Mouse (Mus musculus): ENCODE measurements around the gene Fgl2. TPM values are rescaled to one million over a fixed set of nuclear protein-coding genes. Genes with fewer than 3 reads are reported as not detected.

Gene Fgl2
- polyA plus RNA-seq, 1 experiment from 2014 or later, result not detected

GRCm38 (mm10) chr5:21363343-21363742, 9.1 kb upstream of the Fgl2 start:
- TF ChIP-seq CTCF (IDR thresholded peaks at IDR 0.05), result no peak
- POLR2A ChIA-PET, result no interaction called here
- in situ Hi-C loops (cut with MboI; ENCODE audit: low pct_unique_long_range_greater_than_20kb), result no loop called here
- peaks cover 53% of the 10 kb centered on the region for H3K27me3 ChIP-seq
- DNase-seq (ENCODE audit: low read depth, low spot score), result no peak
- ATAC-seq, result no peak
- CTCF ChIA-PET, result interaction anchor here (3.2 kb wide), 1 partner anchor 11 kb away, joined by 8 read pairs; no protein-coding TSS in a partner anchor

- peaks cover 44% of the 10 kb centered on the region for H3K27me3 ChIP-seq
- DNase-seq (ENCODE audit: low read depth, low spot score) (no peak), ATAC-seq (no peak)
- POLR2A ChIA-PET, result no interaction called here
- CTCF ChIA-PET, result interaction anchor here (1.3 kb wide), 1 partner anchor 12 kb away, joined by 3 read pairs; no protein-coding TSS in a partner anchor
- no peak for TF ChIP-seq CTCF (IDR thresholded peaks at IDR 0.05)
- in situ Hi-C loops (cut with MboI; ENCODE audit: low pct_unique_long_range_greater_than_20kb), result no loop called here
Measured at GRCm38 (mm10) chr5:21366338-21367053, 5.9 kb upstream of the Fgl2 start.

- ChIA-PET POLR2A (no interaction called here), CTCF (no interaction called here)
- no peak for ATAC-seq
- TF ChIP-seq CTCF (IDR thresholded peaks at IDR 0.05), result no peak
- in situ Hi-C loops (cut with MboI; ENCODE audit: low pct_unique_long_range_greater_than_20kb), result no loop called here
- peaks cover 50% of the 10 kb centered on the region for H3K27me3 ChIP-seq
- DNase-seq (ENCODE audit: low read depth, low spot score), result no peak
Measured at GRCm38 (mm10) chr5:21367514-21367913, 4.9 kb upstream of the Fgl2 start.

GRCm38 (mm10) chr5:21370218-21370947, 2.1 kb upstream of the Fgl2 start:
- DNase-seq (ENCODE audit: low read depth, low spot score) (no peak), ATAC-seq (no peak)
- ChIA-PET CTCF (no interaction called here), POLR2A (no interaction called here)
- in situ Hi-C loops (cut with MboI; ENCODE audit: low pct_unique_long_range_greater_than_20kb), result no loop called here
- peaks cover 49% of the 10 kb centered on the region for H3K27me3 ChIP-seq
- TF ChIP-seq CTCF (IDR thresholded peaks at IDR 0.05), result no peak

GRCm38 (mm10) chr5:21371920-21372319, 522 bp upstream of the Fgl2 start:
- ChIA-PET POLR2A (no interaction called here), CTCF (no interaction called here)
- in situ Hi-C loops (cut with MboI; ENCODE audit: low pct_unique_long_range_greater_than_20kb), result no loop called here
- TF ChIP-seq CTCF (IDR thresholded peaks at IDR 0.05), result no peak
- no peak for ATAC-seq
- no peak for DNase-seq (ENCODE audit: low read depth, low spot score)
- H3K27me3 ChIP-seq, result peaks cover 44% of the 10 kb centered on the region

- CTCF ChIA-PET, result no interaction called here
- POLR2A ChIA-PET, result no interaction called here
- in situ Hi-C loops (cut with MboI; ENCODE audit: low pct_unique_long_range_greater_than_20kb), result no loop called here
- peaks cover 51% of the 10 kb centered on the region for H3K27me3 ChIP-seq
- DNase-seq (ENCODE audit: low read depth, low spot score) (no peak), ATAC-seq (no peak)
- TF ChIP-seq CTCF (IDR thresholded peaks at IDR 0.05), result no peak
Measured at GRCm38 (mm10) chr5:21373180-21373518, 707 bp downstream of the Fgl2 start.

GRCm38 (mm10) chr5:21376935-21377334, 4.5 kb downstream of the Fgl2 start:
- no peak for TF ChIP-seq CTCF (IDR thresholded peaks at IDR 0.05)
- H3K27me3 ChIP-seq, result peaks cover 29% of the 10 kb centered on the region

GRCm38 (mm10) chr5:21378397-21378796, 6.0 kb downstream of the Fgl2 start:
- H3K27me3 ChIP-seq, result peaks cover 14% of the 10 kb centered on the region
- ChIA-PET POLR2A (no interaction called here), CTCF (no interaction called here)
- in situ Hi-C loops (cut with MboI; ENCODE audit: low pct_unique_long_range_greater_than_20kb), result no loop called here
- DNase-seq (ENCODE audit: low read depth, low spot score), result no peak
- ATAC-seq, result no peak
- TF ChIP-seq CTCF (IDR thresholded peaks at IDR 0.05), result no peak

More at GRCm38 (mm10) chr5:21376935-21377334, 4.5 kb downstream of the Fgl2 start:
- no peak for ATAC-seq
- in situ Hi-C loops (cut with MboI; ENCODE audit: low pct_unique_long_range_greater_than_20kb), result no loop called here
- ChIA-PET CTCF (interaction anchor here (1.0 kb wide), 1 partner anchor 18 kb away, joined by 3 read pairs; no protein-coding TSS in a partner anchor), POLR2A (no interaction called here)
- DNase-seq (ENCODE audit: low read depth, low spot score), result no peak

GRCm38 (mm10) chr5:21381986-21382385, 9.5 kb downstream of the Fgl2 start:
- no peak for DNase-seq (ENCODE audit: low read depth, low spot score)
- POLR2A ChIA-PET, result no interaction called here
- TF ChIP-seq CTCF (IDR thresholded peaks at IDR 0.05), result no peak
- H3K27me3 ChIP-seq, result peaks cover 8% of the 10 kb centered on the region
- ATAC-seq, result no peak
- in situ Hi-C loops (cut with MboI; ENCODE audit: low pct_unique_long_range_greater_than_20kb), result no loop called here
- CTCF ChIA-PET, result interaction anchor here (0.9 kb wide), 1 partner anchor 12 kb away, joined by 3 read pairs; no protein-coding TSS in a partner anchor

GRCm38 (mm10) chr5:21382678-21383077, 10.2 kb downstream of the Fgl2 start:
- CTCF ChIA-PET, result interaction anchor here (0.9 kb wide), 1 partner anchor 12 kb away, joined by 3 read pairs; no protein-coding TSS in a partner anchor
- no peak for ATAC-seq

More at GRCm38 (mm10) chr5:21382678-21383077, 10.2 kb downstream of the Fgl2 start:
- in situ Hi-C loops (cut with MboI; ENCODE audit: low pct_unique_long_range_greater_than_20kb), result no loop called here
- POLR2A ChIA-PET, result no interaction called here
- peaks cover 3% of the 10 kb centered on the region for H3K27me3 ChIP-seq
- TF ChIP-seq CTCF (IDR thresholded peaks at IDR 0.05), result no peak
- DNase-seq (ENCODE audit: low read depth, low spot score), result no peak

All from Patski (cell line).